Mouse (Mus musculus): ENCODE data around the gene Efcab6. TPM values are rescaled to one million over a fixed set of nuclear protein-coding genes. Genes with fewer than 3 reads are reported as not detected.

Efcab6 gene
- total RNA-seq, 2 experiments from 2014 or later, result 5.0 to 8.1 TPM

Other genes with a start within 250 kb of the Efcab6 start
- not detected for gene Sult4a1, start 40.4 kb upstream of the Efcab6 start, total RNA-seq (2021)
- gene Pnpla5, start 57.8 kb upstream of the Efcab6 start, total RNA-seq (2021), result not detected
- 1 to 10 TPM; 4.5 to 6.0 TPM for gene Pnpla3, start 102.5 kb upstream of the Efcab6 start, total RNA-seq (2021)
- 100 to 1,000 TPM; 160 to 165 TPM for gene Samm50, start 126.9 kb upstream of the Efcab6 start, total RNA-seq (2021)
- gene Parvb, start 166.7 kb upstream of the Efcab6 start, total RNA-seq (2021), result 100 to 1,000 TPM; 130 to 134 TPM

Measured in gastrocnemius, postnatal 4 days (tissue).